Mouse (Mus musculus) left cerebral cortex, postnatal 10 days (tissue): Measurements from ENCODE around the gene Fam151b. TPM values are rescaled to one million over a fixed set of nuclear protein-coding genes. Genes with fewer than 3 reads are reported as not detected.
A peak's percentile ranks its signal among the peaks of the same experiment; 100 is the strongest.

Experiments
- DNase-seq, 2 experiments: peaks; one replicate each; pipeline ENCODE4 v3.0.0; 2021 to 2022; ENCODE audit warnings: low spot score in 2 of 2, mixed read lengths in 1 of 2; ENCODE audit errors: extremely low spot score in 1 of 2
- intact Hi-C: fragments of 180-260 bp; cut with DNase I; formaldehyde crosslinking; loops from one replicate; pipeline ENCODE4 v1.15.1; 2025
- total RNA-seq, 2 experiments: library from RNA; stranded (reverse); gene quantifications; 2 replicates each; pipeline ENCODE4 v1.2.3; 2021

Gene Fam151b
- 1 to 10 TPM; 8.7 to 8.9 TPM for total RNA-seq

DNA sequence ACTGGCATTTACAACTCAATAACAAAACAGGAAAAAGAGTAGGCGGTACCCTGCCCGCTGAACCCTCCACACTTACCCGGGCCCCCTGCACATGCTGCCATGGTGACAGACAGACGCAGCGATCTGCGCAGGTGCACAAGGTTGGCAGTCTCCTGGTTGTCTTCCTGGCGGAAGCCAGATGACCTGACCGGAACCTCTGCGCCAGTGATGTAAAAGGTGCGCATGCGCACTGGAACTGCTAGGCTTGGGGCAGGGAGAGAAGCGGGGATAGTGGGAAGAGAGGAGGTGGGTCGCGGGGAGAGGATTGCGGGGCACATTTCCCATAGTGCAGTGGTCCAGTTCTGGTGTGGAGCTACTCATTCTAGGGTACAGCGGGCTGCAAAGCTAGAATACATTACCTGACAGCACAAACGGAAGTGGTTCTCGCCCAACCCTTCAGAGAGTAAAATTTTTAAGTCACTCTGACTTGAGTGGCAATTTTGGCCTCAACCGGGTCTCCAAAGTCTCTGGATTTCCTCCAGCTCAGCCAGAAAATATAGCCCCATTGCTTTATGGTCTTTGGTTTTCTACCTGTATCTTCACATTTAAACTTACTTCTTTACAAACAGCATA lies at the start of gene Fam151b:
Gene Fam151b, minus strand, starts transcription at position 164 of the 612 bp plus-strand sequence.
- intact Hi-C loops = loop anchor here (5.0 kb wide), 1 partner anchor 127 kb away; the partner anchor contains the start of gene Msh3
- peak; percentile 90 to 94 for DNase-seq

- intact Hi-C loops = no loop called here
- DNase-seq = no peak
Measured at GRCm38 (mm10) chr13:92532216-92532615, 48.4 kb upstream of the Fam151b start.

DNA sequence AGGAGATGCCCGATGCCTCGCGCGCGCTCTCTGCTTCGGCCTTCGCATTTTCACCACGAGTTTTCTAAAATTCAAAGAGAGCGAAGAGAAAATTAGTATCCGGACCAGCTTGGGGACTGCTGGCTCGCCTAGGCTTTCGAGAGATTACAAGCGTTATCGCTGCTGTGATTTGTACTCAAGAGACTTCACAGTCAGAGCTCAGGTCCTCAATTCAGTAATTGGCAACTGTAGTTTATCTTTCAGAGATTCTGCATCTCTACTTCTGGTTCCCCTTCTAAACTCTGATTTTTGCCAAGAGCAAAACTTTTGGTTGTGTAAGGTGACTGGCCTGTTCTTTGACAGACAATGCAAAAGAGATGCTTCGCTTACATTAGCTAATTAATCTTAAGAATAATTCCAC lies 47.4 kb upstream of the Fam151b start:
- DNase-seq = no peak
- intact Hi-C loops = no loop called here

GRCm38 (mm10) chr13:92530721-92531211 lies 47.0 kb upstream of the Fam151b start, which contains the start of gene Zfyve16:
Gene Zfyve16 (minus strand): TSS chr13:92530868.
- intact Hi-C loops = no loop called here

DNA sequence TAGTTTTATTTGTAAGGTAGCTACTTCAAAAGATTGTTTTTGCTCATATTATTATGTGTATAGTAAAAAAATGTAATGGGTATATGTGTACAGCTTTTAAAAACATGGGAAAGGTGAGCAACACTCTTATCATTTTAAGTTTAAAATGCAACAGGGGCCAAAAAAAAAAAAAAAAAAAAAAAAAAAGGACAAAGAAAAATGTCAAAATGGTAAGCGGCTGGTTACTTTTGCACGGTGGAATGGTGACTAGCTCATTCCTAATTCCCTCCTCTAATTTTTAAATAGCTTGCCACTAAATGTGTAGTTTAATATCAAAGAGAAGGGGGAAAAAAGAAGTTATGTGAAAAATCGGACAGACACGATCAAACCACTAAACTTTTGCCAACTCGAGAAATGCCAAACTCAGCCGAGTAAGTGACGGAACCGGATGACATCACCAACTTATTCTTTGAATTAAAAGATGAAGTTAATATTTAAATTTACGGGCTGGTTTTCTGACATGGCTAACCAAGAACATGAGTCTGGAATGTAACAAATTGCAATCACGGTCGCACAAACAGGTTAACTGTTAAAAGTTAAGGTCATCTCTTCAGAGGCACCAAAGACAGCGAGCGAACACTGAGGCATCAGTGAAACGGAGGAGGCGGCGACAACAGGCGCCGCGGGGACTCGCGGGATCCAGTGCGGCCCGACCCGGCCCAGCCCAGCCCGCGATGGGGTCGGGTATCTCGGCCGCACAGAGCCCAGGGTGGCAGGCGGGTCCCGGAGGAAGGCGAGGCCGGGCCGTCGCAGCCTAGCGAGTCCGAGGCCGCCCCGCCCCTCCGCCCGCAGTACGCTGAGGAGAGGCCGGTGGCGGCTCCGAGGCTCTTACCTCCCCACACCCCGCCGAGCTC lies 46.3 kb upstream of the Fam151b start:
- no peak for DNase-seq
- intact Hi-C loops = no loop called here

More at GRCm38 (mm10) chr13:92530721-92531211, 47.0 kb upstream of the Fam151b start, which contains the start of gene Zfyve16:
- peak; percentile 95 to 97 for DNase-seq

GRCm38 (mm10) chr13:92523178-92523813 lies 39.5 kb upstream of the Fam151b start:
- intact Hi-C loops = no loop called here

GRCm38 (mm10) chr13:92504871-92505270 lies 21.1 kb upstream of the Fam151b start:
- no peak for DNase-seq
- intact Hi-C loops = no loop called here

More at GRCm38 (mm10) chr13:92523178-92523813, 39.5 kb upstream of the Fam151b start:
- DNase-seq = no peak

DNA sequence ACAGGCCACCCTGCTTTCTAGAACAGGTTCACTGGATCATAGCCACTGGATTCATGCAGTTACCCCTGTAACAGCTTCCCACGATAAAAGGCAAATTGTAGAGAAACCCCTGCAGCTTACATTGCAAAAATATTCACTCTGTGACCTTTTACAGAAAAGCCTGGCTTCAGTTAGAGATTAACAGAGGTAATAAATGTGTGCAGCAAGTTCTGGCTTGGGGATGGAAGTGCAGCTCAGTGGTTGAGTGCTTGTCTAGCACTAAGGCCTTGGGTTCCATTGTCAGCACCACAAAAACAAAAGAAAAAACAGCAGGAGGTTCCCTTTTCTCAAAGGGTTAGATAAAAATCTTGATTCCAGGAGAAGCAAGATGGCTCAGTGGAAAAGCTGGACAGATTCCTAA lies 8.1 kb upstream of the Fam151b start:
- DNase-seq = no peak
- intact Hi-C loops = loop anchor here (10.0 kb wide), 1 partner anchor 587 kb away; no protein-coding TSS in a partner anchor

DNA sequence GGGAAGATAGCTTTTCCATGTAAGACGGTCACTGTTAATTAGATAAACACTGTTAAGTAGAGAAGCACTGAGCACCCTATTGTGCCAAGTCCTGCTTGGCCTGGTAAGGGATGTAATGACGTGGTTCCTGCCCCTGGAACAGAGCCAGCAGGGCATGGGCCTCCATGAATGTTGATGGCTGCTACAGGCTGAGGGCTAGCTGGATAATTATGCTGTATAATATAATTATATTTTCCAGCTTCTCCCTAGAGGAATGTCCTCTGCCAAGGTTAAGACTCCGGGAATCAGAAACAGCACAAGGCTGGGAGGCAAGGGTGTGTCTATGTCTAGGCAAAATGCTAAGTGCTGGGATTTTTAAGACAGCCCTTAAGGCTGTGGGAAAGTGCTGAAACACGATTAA lies 7.0 kb upstream of the Fam151b start:
- intact Hi-C loops = loop anchor here (10.0 kb wide), 1 partner anchor 586 kb away; no protein-coding TSS in a partner anchor
- DNase-seq = peak in 1 of 2 experiments; percentile 29

DNA sequence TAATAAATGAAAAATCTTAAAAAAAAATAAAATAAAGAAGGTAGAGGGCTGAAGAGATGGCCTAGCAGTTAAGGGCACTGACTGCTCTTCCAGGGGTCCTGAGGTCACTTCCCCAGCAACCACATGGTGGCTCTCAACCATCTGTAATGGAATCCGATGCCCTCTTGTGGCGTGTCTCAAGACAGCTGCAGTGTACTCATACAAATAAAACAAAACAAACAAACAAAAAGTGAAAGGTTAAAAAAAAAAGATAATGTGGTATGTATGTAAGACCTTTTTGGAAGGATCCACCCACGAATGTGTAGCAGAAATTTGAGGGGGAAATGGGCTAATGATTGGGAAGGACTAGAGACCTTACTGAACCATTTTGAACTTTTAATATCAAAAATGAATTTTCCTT lies 467 bp downstream of the Fam151b start:
- intact Hi-C loops = loop anchor here (5.0 kb wide), 1 partner anchor 126 kb away; the partner anchor contains the start of gene Msh3
- peak; percentile 26 to 68 for DNase-seq

- intact Hi-C loops = no loop called here
- DNase-seq = no peak
Measured at GRCm38 (mm10) chr13:92470151-92470550, 13.7 kb downstream of the Fam151b start.

GRCm38 (mm10) chr13:92469381-92469780 lies 14.4 kb downstream of the Fam151b start:
- no peak for DNase-seq
- intact Hi-C loops = no loop called here

- intact Hi-C loops = no loop called here
- no peak for DNase-seq
Measured at GRCm38 (mm10) chr13:92467891-92468290, 15.9 kb downstream of the Fam151b start.

DNA sequence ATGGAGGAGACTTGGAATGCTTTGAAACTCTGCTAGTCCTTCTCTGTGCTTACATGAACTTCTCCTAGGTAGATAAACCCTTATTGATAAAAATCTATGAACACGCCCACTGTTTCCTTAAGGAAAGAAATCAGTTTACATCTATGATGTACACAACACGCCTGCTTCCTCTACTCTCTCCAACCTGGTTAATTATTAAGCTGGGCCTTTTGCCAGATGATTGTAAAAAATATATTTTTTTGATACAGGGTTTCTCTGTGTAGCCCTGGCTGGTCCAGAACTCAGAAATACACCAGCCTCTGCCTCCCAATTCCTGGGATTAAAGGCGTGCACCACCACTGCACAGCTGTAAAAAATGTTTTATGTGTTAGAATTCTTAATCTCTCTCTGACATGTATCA lies 19.1 kb downstream of the Fam151b start:
- DNase-seq = no peak
- intact Hi-C loops = no loop called here

- intact Hi-C loops = no loop called here
- DNase-seq = no peak
Measured at GRCm38 (mm10) chr13:92446872-92447271, 36.9 kb downstream of the Fam151b start.

DNA sequence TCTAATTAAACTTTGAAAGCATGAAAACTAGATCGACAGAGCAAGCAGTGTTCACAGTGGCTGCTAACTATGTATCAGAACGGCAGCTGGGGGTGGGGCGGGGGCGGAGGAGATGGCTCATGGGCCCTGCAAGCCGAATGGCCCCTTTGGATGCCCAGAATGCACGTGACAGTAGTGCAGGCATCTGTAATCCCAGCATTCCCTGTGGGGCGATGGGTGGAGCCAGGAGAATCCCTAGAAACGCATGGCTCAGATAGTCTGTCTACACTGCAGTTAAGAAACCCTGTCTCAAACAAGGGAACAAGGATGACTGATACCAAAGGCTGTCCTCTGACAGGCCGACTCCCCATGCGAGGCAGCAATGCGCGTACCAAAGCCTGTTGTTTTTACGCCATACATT lies 43.5 kb downstream of the Fam151b start:
- DNase-seq = no peak
- intact Hi-C loops = no loop called here

GRCm38 (mm10) chr13:92438656-92439055 lies 45.2 kb downstream of the Fam151b start:
- intact Hi-C loops = no loop called here
- no peak for DNase-seq

GRCm38 (mm10) chr13:92427351-92427855 lies 56.4 kb downstream of the Fam151b start:
- DNase-seq = peak in 1 of 2 experiments; percentile 28
- intact Hi-C loops = no loop called here
